Mouse (Mus musculus) kidney, postnatal 14 days (tissue): ENCODE results near the gene Gh.

Experiments used
- DNase-seq: peaks from one replicate; pipeline ENCODE4 v3.0.0; 2022; ENCODE audit warnings: mixed read lengths

Gh gene

GRCm38 (mm10) chr11:106307432-106307831 lies 5.8 kb upstream of the Gh start:
- DNase-seq = no peak

GRCm38 (mm10) chr11:106306758-106307157 lies 5.1 kb upstream of the Gh start:
- DNase-seq = no peak

GRCm38 (mm10) chr11:106306065-106306385 lies 4.4 kb upstream of the Gh start:
- no peak for DNase-seq

- DNase-seq = no peak
These were observed 3.8 kb upstream of the Gh start for GRCm38 (mm10) chr11:106305348-106306064.

- DNase-seq = peak; percentile 67
These were observed 969 bp upstream of the Gh start for GRCm38 (mm10) chr11:106302634-106303033.

GRCm38 (mm10) chr11:106291861-106292260 lies 9.8 kb downstream of the Gh start:
- DNase-seq = no peak

GRCm38 (mm10) chr11:106290376-106290775 lies 11.3 kb downstream of the Gh start:
- no peak for DNase-seq

- DNase-seq = peak; percentile 81
These were observed 12.3 kb downstream of the Gh start for GRCm38 (mm10) chr11:106289369-106289768.

GRCm38 (mm10) chr11:106286987-106287386 lies 14.7 kb downstream of the Gh start:
- no peak for DNase-seq

- no peak for DNase-seq
These were observed 15.5 kb downstream of the Gh start for GRCm38 (mm10) chr11:106286206-106286605.

- no peak for DNase-seq
These were observed 17.5 kb downstream of the Gh start for GRCm38 (mm10) chr11:106284126-106284525.

- no peak for DNase-seq
These were observed 18.3 kb downstream of the Gh start for GRCm38 (mm10) chr11:106283371-106283770.

GRCm38 (mm10) chr11:106282452-106282851 lies 19.2 kb downstream of the Gh start:
- DNase-seq = no peak

- DNase-seq = peak; percentile 95
These were observed 25.2 kb downstream of the Gh start, which contains the start of gene Tcam1 for GRCm38 (mm10) chr11:106276454-106276853. Gene Tcam1, plus strand, starts transcription at chr11:106276672.

- peak; percentile 71 for DNase-seq
These were observed 26.7 kb downstream of the Gh start for GRCm38 (mm10) chr11:106274971-106275411.

- no peak for DNase-seq
These were observed 27.3 kb downstream of the Gh start for GRCm38 (mm10) chr11:106274374-106274773.

GRCm38 (mm10) chr11:106273811-106274210 lies 27.9 kb downstream of the Gh start:
- DNase-seq = no peak

GRCm38 (mm10) chr11:106273311-106273684 lies 28.4 kb downstream of the Gh start:
- DNase-seq = no peak

GRCm38 (mm10) chr11:106272644-106273310 lies 28.9 kb downstream of the Gh start, which contains the start of gene Smarcd2:
Gene Smarcd2, minus strand, starts transcription at chr11:106272972.
- DNase-seq = peak; percentile 100

- DNase-seq = peak; percentile 51
These were observed 29.6 kb downstream of the Gh start for GRCm38 (mm10) chr11:106271794-106272643.

- no peak for DNase-seq
These were observed 30.4 kb downstream of the Gh start for GRCm38 (mm10) chr11:106271131-106271793.

- peak; percentile 50 for DNase-seq
These were observed 32.6 kb downstream of the Gh start for GRCm38 (mm10) chr11:106269060-106269431.
